Mouse (Mus musculus): ENCODE data around the gene Usp47. TPM values are rescaled to one million over a fixed set of nuclear protein-coding genes. Genes with fewer than 3 reads are reported as not detected.
A peak's percentile ranks its signal among the peaks of the same experiment; 100 is the strongest.
"Not testable (repeated sequence)": the region's sequence is repeated elsewhere in the genome, so short reads cannot be mapped to it uniquely, and the experiment has no call there.

Usp47 gene
- polyA plus RNA-seq, 1 experiment from 2014 or later = 69.9 TPM

DNA sequence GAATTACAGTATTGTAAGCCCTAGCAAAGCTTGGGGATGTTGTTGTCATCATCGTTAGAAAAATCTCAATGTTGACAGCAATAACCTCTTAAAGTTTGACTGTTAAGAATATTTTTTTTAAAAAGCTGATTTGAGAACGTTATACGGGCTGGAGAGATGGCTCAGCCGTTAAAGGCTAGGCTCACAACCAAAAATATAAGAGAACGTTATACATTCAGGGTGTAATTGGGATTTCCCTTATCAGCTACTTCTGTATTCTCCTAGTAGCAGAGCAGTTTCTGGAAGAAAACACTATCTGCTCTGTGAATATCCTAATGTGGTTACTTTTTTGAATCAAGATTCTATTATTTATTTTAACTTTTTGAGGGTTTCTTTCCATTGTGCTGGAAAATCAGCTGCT, 25.3 kb downstream of the Usp47 start:
- no peaks in the 10 kb centered on the region for H3K9me3 ChIP-seq
- 89% methylated on average over 5 of the region's 5 CpGs for WGBS
- H3K27me3 ChIP-seq (ENCODE audit: insufficient read depth, poor library complexity, severe bottlenecking) = no peaks in the 10 kb centered on the region
- H3K4me1 ChIP-seq = no peaks in the 10 kb centered on the region; the same call in 1 of the 2 replicates
- no peak overlapping the region for H3K4me3 ChIP-seq
- H3K36me3 ChIP-seq = peaks cover 2% of the 10 kb centered on the region; the same call in 1 of the 2 replicates
- no peak overlapping the region for H3K27ac ChIP-seq
- DNase-seq (ENCODE audit: low spot score) = no peak

DNA sequence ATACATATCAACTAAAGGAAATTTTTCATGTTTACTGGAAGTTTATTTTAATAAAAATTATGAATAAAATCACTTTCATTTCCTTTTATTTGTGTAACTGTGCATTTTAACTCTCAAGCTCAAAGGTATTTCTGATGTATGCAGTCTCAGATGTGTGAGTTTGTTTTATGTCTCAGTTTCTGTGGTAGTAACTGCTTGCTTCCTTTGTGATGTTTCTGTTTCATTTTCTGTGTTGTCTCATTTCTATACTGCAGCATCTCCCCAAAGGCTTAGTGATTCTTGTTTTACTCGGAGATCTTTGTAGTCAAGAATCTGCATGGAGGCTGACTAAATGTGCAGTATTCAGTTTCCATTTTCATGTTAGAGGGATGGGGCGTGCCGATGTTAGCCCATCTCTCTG, 30.4 kb downstream of the Usp47 start:
- Histone ChIP-seq H3K36me3 (peaks cover 32% of the 10 kb centered on the region), H3K4me3 (no peak overlapping the region), H3K27me3 (ENCODE audit: insufficient read depth, poor library complexity, severe bottlenecking) (no peaks in the 10 kb centered on the region), H3K4me1 (no peaks in the 10 kb centered on the region), H3K27ac (no peak overlapping the region), H3K9me3 (no peaks in the 10 kb centered on the region)
- DNase-seq (ENCODE audit: low spot score) = no peak
- 95% methylated on average over 3 of the region's 3 CpGs for WGBS

DNA sequence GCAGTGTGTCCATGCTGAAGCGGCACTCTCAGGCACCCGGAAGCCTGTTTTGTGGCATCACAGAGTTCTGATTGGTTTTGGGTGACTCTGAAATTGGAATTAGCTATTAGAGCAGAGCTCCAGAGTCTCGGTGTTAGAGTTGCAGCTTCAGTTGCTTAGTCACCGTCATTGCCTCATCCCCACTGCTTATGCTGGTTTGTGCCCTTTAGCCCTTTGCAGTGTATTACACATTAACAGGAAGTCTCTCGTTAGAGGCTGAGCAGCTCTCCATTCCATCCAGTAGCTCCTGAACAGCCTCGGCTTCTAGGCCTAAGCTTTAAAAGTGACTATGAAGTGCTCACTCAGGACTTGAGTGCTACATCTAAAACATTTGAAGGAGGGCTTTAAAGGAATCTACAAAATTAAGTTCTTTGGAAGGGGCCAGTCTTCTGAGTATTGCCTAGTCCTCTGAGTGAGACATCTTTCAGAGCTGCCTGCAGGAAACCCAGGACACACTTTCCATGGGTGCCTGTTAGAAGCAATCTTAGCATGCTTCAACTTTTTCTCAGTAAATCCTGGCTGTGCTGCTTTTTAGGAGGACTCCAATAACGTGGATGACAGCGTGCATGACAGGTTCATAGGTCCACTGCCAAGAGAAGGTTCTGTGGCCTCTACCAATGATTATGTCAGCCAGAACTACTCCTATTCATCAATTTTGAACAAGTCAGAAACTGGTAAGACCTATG, 32.8 kb downstream of the Usp47 start:
- WGBS = 79% methylated on average over 8 of the region's 8 CpGs
- no peaks in the 10 kb centered on the region for H3K4me1 ChIP-seq
- DNase-seq (ENCODE audit: low spot score) = no peak
- H3K27me3 ChIP-seq (ENCODE audit: insufficient read depth, poor library complexity, severe bottlenecking) = no peaks in the 10 kb centered on the region
- H3K4me3 ChIP-seq = no peak overlapping the region
- H3K27ac ChIP-seq = no peak overlapping the region
- H3K9me3 ChIP-seq = no peaks in the 10 kb centered on the region
- peaks cover 43% of the 10 kb centered on the region for H3K36me3 ChIP-seq

DNA sequence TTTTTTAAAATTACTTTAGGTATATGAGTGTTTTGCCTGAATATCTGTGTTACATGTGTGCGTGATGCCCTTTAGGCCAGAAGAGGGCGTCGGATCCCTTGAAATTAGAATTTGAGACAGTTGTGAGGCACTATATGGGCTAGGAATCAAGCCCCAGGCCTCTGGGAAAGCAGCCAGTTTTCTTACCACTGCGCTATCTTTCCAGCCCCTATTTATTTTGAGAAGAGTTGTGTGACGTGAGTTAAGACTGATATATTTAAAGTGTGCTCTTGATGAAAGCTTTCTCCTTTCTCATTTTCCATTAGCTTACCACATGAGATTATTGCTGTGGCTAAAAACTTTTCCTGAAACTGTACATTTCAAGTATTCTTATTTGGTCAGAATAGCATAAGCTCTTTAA, 51.6 kb downstream of the Usp47 start:
- Histone ChIP-seq H3K4me1 (no peaks in the 10 kb centered on the region), H3K36me3 (peaks cover 60% of the 10 kb centered on the region), H3K4me3 (no peak overlapping the region), H3K9me3 (no peaks in the 10 kb centered on the region), H3K27ac (no peak overlapping the region), H3K27me3 (ENCODE audit: insufficient read depth, poor library complexity, severe bottlenecking) (no peaks in the 10 kb centered on the region)
- no peak for DNase-seq (ENCODE audit: low spot score)
- WGBS = 80% methylated on average over 5 of the region's 5 CpGs

DNA sequence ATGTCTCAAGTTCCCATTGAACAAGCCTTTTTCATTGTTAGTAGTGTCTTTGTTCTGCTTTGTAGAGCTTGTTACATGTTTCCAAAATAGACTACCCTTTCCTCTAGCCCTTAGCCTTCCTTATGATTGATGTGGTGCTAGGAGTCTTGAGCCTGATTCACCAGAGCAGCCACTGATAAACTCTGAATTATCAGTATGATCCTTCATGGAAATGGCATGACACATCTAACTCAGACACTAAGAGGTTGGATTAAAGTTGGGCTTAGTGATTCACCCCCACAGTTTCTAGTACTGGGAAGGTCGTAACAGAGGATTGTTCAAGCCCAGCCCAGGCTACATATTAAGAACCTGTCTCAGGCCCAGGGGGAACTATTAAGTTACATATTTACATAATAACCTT, 59.3 kb downstream of the Usp47 start:
- no peak overlapping the region for H3K27ac ChIP-seq
- H3K27me3 ChIP-seq (ENCODE audit: insufficient read depth, poor library complexity, severe bottlenecking) = no peaks in the 10 kb centered on the region
- 86% methylated on average over 1 of the region's 1 CpGs for WGBS
- no peak overlapping the region for H3K4me3 ChIP-seq
- DNase-seq (ENCODE audit: low spot score) = no peak
- H3K36me3 ChIP-seq = peaks cover 81% of the 10 kb centered on the region
- no peaks in the 10 kb centered on the region for H3K4me1 ChIP-seq
- no peaks in the 10 kb centered on the region for H3K9me3 ChIP-seq

DNA sequence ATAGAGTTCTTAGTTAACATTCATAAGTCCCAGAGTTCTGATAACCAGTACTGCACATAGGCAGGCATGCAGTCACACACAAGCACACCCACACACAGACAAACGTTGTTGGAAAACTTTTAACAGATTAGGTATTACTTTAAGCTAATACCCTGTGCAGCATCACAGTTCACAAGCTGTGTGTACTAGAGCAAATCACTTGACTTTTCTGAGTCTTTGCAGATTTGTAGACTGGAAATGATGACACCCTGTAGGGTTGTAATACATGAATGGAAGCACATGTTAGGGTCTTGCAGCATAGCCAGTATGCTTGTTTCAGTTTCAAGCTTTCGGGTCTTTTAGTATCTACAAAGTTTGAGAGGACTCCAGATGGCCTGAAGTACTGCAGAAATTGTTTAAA, 60.9 kb downstream of the Usp47 start:
- 82% methylated on average over 2 of the region's 2 CpGs for WGBS
- Histone ChIP-seq H3K36me3 (peaks cover 80% of the 10 kb centered on the region), H3K27me3 (ENCODE audit: insufficient read depth, poor library complexity, severe bottlenecking) (no peaks in the 10 kb centered on the region), H3K27ac (no peak overlapping the region), H3K4me3 (no peak overlapping the region), H3K4me1 (no peaks in the 10 kb centered on the region), H3K9me3 (no peaks in the 10 kb centered on the region)
- DNase-seq (ENCODE audit: low spot score) = no peak

DNA sequence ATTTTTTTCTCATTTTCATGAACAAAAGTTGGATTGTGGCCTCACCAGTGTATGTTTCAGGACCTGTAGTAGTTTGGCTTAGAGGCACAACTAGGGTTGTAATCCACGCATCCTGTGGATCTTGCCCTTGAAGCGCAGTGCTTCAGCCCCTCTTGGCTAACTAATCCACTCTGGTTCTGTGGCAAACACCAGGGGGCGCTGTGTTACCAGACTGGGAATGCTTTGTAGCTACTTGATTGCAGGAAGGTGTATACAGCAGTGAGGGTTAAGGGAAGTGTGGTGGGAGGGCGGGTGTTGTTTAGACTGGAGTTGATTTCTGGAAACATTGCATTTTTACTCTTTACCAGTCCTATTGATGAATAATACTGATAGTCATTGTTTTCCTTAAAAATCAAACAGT, 61.8 kb downstream of the Usp47 start:
- H3K4me3 ChIP-seq = no peak overlapping the region
- H3K36me3 ChIP-seq = peaks cover 81% of the 10 kb centered on the region
- H3K27me3 ChIP-seq (ENCODE audit: insufficient read depth, poor library complexity, severe bottlenecking) = no peaks in the 10 kb centered on the region
- H3K4me1 ChIP-seq = no peaks in the 10 kb centered on the region
- H3K27ac ChIP-seq = no peak overlapping the region
- DNase-seq (ENCODE audit: low spot score) = peak; percentile 91
- no peaks in the 10 kb centered on the region for H3K9me3 ChIP-seq
- WGBS = 47% methylated on average over 4 of the region's 4 CpGs

DNA sequence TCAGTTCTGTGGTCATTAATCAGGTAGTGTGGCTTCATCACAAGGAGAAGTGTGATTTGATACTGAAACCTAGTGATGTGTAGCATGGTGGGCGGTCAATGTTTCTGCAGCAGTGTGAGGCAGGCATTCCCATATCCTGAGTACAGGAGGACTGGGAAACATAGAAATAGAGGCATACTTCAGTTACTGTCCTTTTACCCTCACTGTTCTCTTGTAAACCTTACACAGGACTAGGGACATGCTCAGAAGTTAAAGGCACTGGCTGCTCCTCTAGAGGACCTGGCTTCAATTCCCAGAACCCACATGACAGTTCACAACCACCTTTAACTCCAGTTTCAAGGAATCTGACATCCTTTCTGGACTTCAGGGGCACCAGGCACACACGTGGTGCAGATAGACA, 62.9 kb downstream of the Usp47 start:
- no peaks in the 10 kb centered on the region for H3K9me3 ChIP-seq
- H3K27me3 ChIP-seq (ENCODE audit: insufficient read depth, poor library complexity, severe bottlenecking) = no peaks in the 10 kb centered on the region
- no peak overlapping the region for H3K4me3 ChIP-seq
- WGBS = 95% methylated on average over 2 of the region's 2 CpGs
- H3K4me1 ChIP-seq = no peaks in the 10 kb centered on the region
- H3K36me3 ChIP-seq = peaks cover 81% of the 10 kb centered on the region
- H3K27ac ChIP-seq = no peak overlapping the region
- DNase-seq (ENCODE audit: low spot score) = no peak

DNA sequence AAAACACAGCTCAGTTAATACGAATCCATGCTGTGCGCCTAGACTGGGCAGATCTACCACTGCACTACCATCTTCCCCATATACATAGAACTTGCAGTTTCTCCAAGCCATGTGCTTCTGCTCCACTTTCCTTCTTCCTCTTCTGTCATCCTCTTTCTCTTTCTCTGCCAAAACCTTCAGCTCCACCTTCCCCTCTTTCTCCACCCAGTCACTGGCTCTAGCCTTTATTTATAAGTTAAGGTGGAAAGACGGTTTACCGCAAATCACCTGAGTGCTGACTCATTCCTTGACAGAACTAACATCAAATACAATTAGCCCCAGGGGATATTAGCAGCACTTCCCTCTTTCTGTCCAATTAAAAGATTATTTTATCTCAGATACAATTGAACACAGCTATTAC, 71.6 kb downstream of the Usp47 start:
- WGBS = 92% methylated on average over 4 of the region's 4 CpGs
- not testable (repeated sequence) for DNase-seq (ENCODE audit: low spot score)

DNA sequence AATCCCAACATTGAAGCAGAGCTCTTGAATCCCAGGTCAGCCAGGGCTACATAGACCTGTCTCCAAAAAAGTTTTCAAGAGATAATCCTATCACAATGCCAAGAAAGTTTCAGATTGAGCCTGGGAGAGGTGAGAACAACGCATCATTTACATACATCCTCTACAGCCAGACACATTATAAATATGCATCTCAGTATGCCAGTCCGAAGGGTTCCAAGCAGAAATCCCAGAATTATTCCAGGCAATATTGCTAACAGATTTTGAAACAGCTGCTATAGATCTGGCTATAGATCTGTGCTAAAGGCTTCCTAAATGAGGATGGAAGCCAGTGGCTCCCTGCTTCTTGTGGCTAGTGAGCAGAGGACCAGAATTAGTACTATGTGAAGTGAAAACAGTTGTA, 77.6 kb downstream of the Usp47 start:
- H3K36me3 ChIP-seq = peaks cover 87% of the 10 kb centered on the region
- no peak for DNase-seq (ENCODE audit: low spot score)
- H3K4me3 ChIP-seq = no peak overlapping the region
- H3K9me3 ChIP-seq = no peaks in the 10 kb centered on the region
- H3K27ac ChIP-seq = no peak overlapping the region
- WGBS = 93% methylated on average over 2 of the region's 2 CpGs
- H3K27me3 ChIP-seq (ENCODE audit: insufficient read depth, poor library complexity, severe bottlenecking) = no peaks in the 10 kb centered on the region
- H3K4me1 ChIP-seq = no peaks in the 10 kb centered on the region

More for the DNA sequence above, 71.6 kb downstream of the Usp47 start:
- not testable (repeated sequence) for H3K27ac ChIP-seq; H3K9me3 ChIP-seq; H3K4me1 ChIP-seq; H3K4me3 ChIP-seq; H3K27me3 ChIP-seq (ENCODE audit: insufficient read depth, poor library complexity, severe bottlenecking)
- peaks cover 93% of the 10 kb centered on the region for H3K36me3 ChIP-seq

DNA sequence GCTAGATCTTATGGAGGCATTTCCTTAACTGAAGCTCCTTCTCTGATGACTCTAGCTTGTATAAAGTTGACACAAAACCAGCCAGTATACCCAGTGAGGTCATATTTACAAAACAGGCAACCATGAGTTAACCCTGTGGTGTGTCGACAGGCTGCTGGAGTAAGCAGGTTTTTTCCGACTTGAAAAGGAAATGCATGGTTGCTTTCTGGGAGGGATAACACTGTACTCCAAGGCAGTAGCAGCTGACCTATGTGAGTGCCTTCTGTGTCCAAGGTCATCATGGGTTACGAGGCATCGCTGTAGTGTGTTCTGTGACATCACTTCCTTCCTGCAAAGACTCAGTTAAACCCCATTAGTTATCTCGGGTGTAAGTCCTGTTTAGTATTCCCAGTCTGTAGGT, 79.6 kb downstream of the Usp47 start:
- H3K9me3 ChIP-seq = no peaks in the 10 kb centered on the region
- no peak overlapping the region for H3K27ac ChIP-seq
- DNase-seq (ENCODE audit: low spot score) = no peak
- H3K27me3 ChIP-seq (ENCODE audit: insufficient read depth, poor library complexity, severe bottlenecking) = no peaks in the 10 kb centered on the region
- no peak overlapping the region for H3K4me3 ChIP-seq
- WGBS = 54% methylated on average over 5 of the region's 5 CpGs
- peaks cover 84% of the 10 kb centered on the region for H3K36me3 ChIP-seq
- H3K4me1 ChIP-seq = no peaks in the 10 kb centered on the region

DNA sequence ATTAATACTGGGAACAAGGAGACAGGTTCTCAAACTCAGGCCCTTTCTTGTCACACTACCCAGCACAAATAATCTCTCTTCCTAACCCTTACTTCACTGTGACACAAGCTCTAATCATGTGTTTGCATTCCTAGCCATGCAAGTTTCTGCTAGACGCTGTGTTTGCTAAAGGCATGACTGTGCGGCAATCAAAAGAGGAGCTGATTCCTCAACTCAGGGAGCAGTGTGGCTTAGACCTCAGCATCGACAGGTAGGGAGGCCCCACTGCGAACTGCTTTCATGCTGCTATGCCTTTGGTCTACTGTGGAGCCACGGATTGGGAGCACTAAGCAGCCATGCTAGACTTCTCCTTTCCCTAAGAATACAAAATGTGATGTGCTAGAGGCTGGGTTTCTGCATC, 80.5 kb downstream of the Usp47 start:
- Histone ChIP-seq H3K27me3 (ENCODE audit: insufficient read depth, poor library complexity, severe bottlenecking) (no peaks in the 10 kb centered on the region), H3K9me3 (no peaks in the 10 kb centered on the region), H3K4me1 (no peaks in the 10 kb centered on the region), H3K36me3 (peaks cover 84% of the 10 kb centered on the region), H3K27ac (no peak overlapping the region), H3K4me3 (no peak overlapping the region)
- WGBS = 88% methylated on average over 5 of the region's 5 CpGs
- DNase-seq (ENCODE audit: low spot score) = no peak

DNA sequence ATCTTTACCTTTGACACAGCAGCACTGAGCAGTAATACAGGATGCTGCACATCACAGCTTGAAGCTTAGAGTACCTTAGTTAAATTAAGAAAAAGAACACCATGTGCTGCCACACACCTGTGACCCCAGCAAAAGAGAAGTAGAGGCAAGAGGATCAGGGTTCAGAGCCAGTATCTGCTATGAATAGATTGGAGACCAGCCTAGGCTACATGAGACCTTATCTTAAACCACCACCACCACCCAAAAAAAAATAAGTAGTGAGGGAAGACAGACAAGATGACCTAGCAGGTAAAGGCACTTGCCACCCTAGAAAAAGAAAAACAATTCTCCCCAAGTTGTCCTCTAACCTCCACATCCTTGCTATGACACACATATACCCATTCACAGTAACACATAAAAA, 85.5 kb downstream of the Usp47 start:
- H3K36me3 ChIP-seq = peaks cover 77% of the 10 kb centered on the region
- H3K27me3 ChIP-seq (ENCODE audit: insufficient read depth, poor library complexity, severe bottlenecking) = no peaks in the 10 kb centered on the region
- H3K4me1 ChIP-seq = no peaks in the 10 kb centered on the region
- H3K27ac ChIP-seq = no peak overlapping the region
- H3K4me3 ChIP-seq = no peak overlapping the region
- H3K9me3 ChIP-seq = no peaks in the 10 kb centered on the region
- DNase-seq (ENCODE audit: low spot score) = no peak

Data from heart, embryonic 10.5 days (tissue).